Mouse (Mus musculus) testis, adult 2 months (tissue): ENCODE data around the gene Opcml.

Source experiments
- CTCF ChIP-seq: fragments of 200-500 bp; IDR thresholded peaks from 2 replicates; pipeline ENCODE4 v1.5.1; 2012; ENCODE audit warnings: low read depth, mild to moderate bottlenecking, inconsistent platforms, low read length, moderate library complexity; ENCODE audit not compliant: control insufficient read depth, insufficient read depth, insufficient replicate concordance
- POLR2A ChIP-seq: fragments of 200-500 bp; IDR thresholded peaks from 2 replicates; pipeline ENCODE4 v1.6.1; 2012; ENCODE audit warnings: low read depth, mild to moderate bottlenecking, inconsistent platforms, low read length, moderate library complexity; ENCODE audit not compliant: control insufficient read depth

- no peak for TF ChIP-seq CTCF
- TF ChIP-seq POLR2A: no peak
These were observed 222.1 kb downstream of the Opcml start for GRCm38 (mm10) chr9:28012664-28013063.
